Mouse (Mus musculus) stomach, postnatal 0 days (tissue): ENCODE data around the gene 9930021J03Rik. TPM values are rescaled to one million over a fixed set of nuclear protein-coding genes. Genes with fewer than 3 reads are reported as not detected.

Source experiments
- ATAC-seq: fragments of 200-750 bp; cut with Nextera tagmentation; 2 replicates; pipeline ENCODE4 v1.8.0; 2017; ENCODE audit not compliant: low FRiP score, low TSS enrichment
- DNase-seq: peaks from one replicate; pipeline ENCODE4 v3.0.0-alpha.2; 2016; ENCODE audit warnings: low spot score
- H3K27ac ChIP-seq: fragments of 300-500 bp; sonication (generic); replicated peaks from 2 replicates; pipeline ENCODE4 v1.5.1; 2014; ENCODE audit warnings: mild to moderate bottlenecking, control low read depth
- H3K27me3 ChIP-seq: fragments of 300-500 bp; sonication (generic); 2 replicates; pipeline ENCODE4 v1.6.1; 2014; ENCODE audit warnings: low read length; ENCODE audit not compliant: control insufficient read depth, insufficient read depth
- H3K36me3 ChIP-seq: fragments of 300-500 bp; sonication (generic); 2 replicates; pipeline ENCODE4 v1.6.1; 2014; ENCODE audit warnings: low read length, mixed read lengths; ENCODE audit not compliant: control insufficient read depth, insufficient read depth
- H3K4me1 ChIP-seq: fragments of 300-500 bp; sonication (generic); replicated peaks from 2 replicates; pipeline ENCODE4 v1.6.1; 2014; ENCODE audit warnings: antibody characterized with exemption; ENCODE audit not compliant: control insufficient read depth, insufficient read depth
- H3K4me2 ChIP-seq: fragments of 300-500 bp; sonication (generic); replicated peaks from 2 replicates; pipeline ENCODE4 v1.6.1; 2014; ENCODE audit warnings: low read depth, mild to moderate bottlenecking, control low read depth, moderate library complexity
- H3K4me3 ChIP-seq: fragments of 300-500 bp; sonication (generic); 2 replicates; pipeline ENCODE4 v1.5.1; 2014; ENCODE audit warnings: low read depth, low read length, control low read depth
- H3K9ac ChIP-seq: fragments of 300-500 bp; sonication (generic); 2 replicates; pipeline ENCODE4 v1.6.1; 2014; ENCODE audit warnings: mild to moderate bottlenecking, low read length, control low read depth, mixed read lengths
- H3K9me3 ChIP-seq: fragments of 300-500 bp; sonication (generic); 2 replicates; pipeline ENCODE4 v1.6.1; 2016; ENCODE audit warnings: low read length; ENCODE audit not compliant: control insufficient read depth
- CTCF ChIP-seq: IDR thresholded peaks from 2 replicates; pipeline ENCODE4 v1.5.1; 2016; ENCODE audit warnings: antibody characterized with exemption, low read depth, mild to moderate bottlenecking, moderate library complexity
- EP300 ChIP-seq: optimal IDR thresholded peaks from 2 replicates; pipeline ENCODE3; 2016; ENCODE audit warnings: antibody characterized with exemption
- WGBS: fragments of 180-500 bp; shearing (Covaris S2); extraction: QIAGEN DNeasy Blood & Tissue Kit; methylation state at CpG from one replicate; pipeline ENCODE4 v1.1.7; 2014; 5-methylcytosine and 5-hydroxymethylcytosine counted together
- polyA plus RNA-seq: library from polyadenylated mRNA; unstranded; fragments of >200 nt; fragmentation: Nextera tagmentation; extraction: Ambion mirVana; gene quantifications from 2 replicates; pipeline ENCODE4 v1.2.1, GENCODE M21; 2015

The 9930021J03Rik gene
- polyA plus RNA-seq, 1 experiment from 2014 or later: 2.8 TPM

- 89% methylated on average over 1 of the region's 1 CpGs for WGBS
- no peak overlapping the region for H3K4me2 ChIP-seq
- no peak for DNase-seq
- no peaks in the 10 kb centered on the region for H3K36me3 ChIP-seq
- TF ChIP-seq CTCF: no peak
- TF ChIP-seq EP300: no peak
- no peak overlapping the region for H3K27ac ChIP-seq
- no peaks in the 10 kb centered on the region for H3K4me1 ChIP-seq
- no peaks in the 10 kb centered on the region for H3K9me3 ChIP-seq
- no peak overlapping the region for H3K4me3 ChIP-seq
- H3K9ac ChIP-seq: no peak overlapping the region
- no peak for ATAC-seq
- H3K27me3 ChIP-seq: no peaks in the 10 kb centered on the region
These were observed 65.1 kb downstream of the 9930021J03Rik start for GRCm38 (mm10) chr19:29740661-29741060.

- Histone ChIP-seq H3K4me3 (no peak overlapping the region), H3K4me1 (no peaks in the 10 kb centered on the region), H3K9ac (no peak overlapping the region), H3K36me3 (no peaks in the 10 kb centered on the region), H3K27me3 (no peaks in the 10 kb centered on the region), H3K27ac (no peak overlapping the region), H3K9me3 (no peaks in the 10 kb centered on the region), H3K4me2 (no peak overlapping the region)
- no peak for DNase-seq
- TF ChIP-seq CTCF (peak; percentile 48), EP300 (no peak)
- WGBS: 88% methylated on average over 2 of the region's 2 CpGs
- ATAC-seq: no peak
These were observed 66.2 kb downstream of the 9930021J03Rik start for GRCm38 (mm10) chr19:29739608-29740007.

- H3K9ac ChIP-seq: no peak overlapping the region
- ATAC-seq (no peak), DNase-seq (no peak)
- TF ChIP-seq EP300 (no peak), CTCF (no peak)
- no peak overlapping the region for H3K4me3 ChIP-seq
- no peaks in the 10 kb centered on the region for H3K9me3 ChIP-seq
- no peaks in the 10 kb centered on the region for H3K27me3 ChIP-seq
- WGBS: 72% methylated on average over 3 of the region's 3 CpGs
- H3K36me3 ChIP-seq: no peaks in the 10 kb centered on the region
- H3K27ac ChIP-seq: no peak overlapping the region
- H3K4me1 ChIP-seq: no peaks in the 10 kb centered on the region
- H3K4me2 ChIP-seq: no peak overlapping the region
These were observed 70.4 kb downstream of the 9930021J03Rik start for GRCm38 (mm10) chr19:29735421-29735820.

GRCm38 (mm10) chr19:29718476-29718875 lies 87.3 kb downstream of the 9930021J03Rik start:
- Histone ChIP-seq H3K27ac (no peak overlapping the region), H3K9me3 (no peaks in the 10 kb centered on the region), H3K27me3 (no peaks in the 10 kb centered on the region), H3K36me3 (peaks cover 6% of the 10 kb centered on the region; the same call in 1 of the 2 replicates), H3K4me2 (no peak overlapping the region), H3K4me1 (no peaks in the 10 kb centered on the region), H3K4me3 (no peak overlapping the region), H3K9ac (no peak overlapping the region)
- ATAC-seq: no peak
- TF ChIP-seq EP300: no peak
- no peak for TF ChIP-seq CTCF
- 99% methylated on average over 3 of the region's 3 CpGs for WGBS
- DNase-seq: no peak

GRCm38 (mm10) chr19:29717854-29718253 lies 87.9 kb downstream of the 9930021J03Rik start:
- no peaks in the 10 kb centered on the region for H3K4me1 ChIP-seq
- H3K27ac ChIP-seq: no peak overlapping the region
- no peak for TF ChIP-seq EP300
- TF ChIP-seq CTCF: no peak
- H3K9ac ChIP-seq: no peak overlapping the region
- no peaks in the 10 kb centered on the region for H3K9me3 ChIP-seq
- no peak for ATAC-seq
- no peak overlapping the region for H3K4me2 ChIP-seq
- DNase-seq: no peak
- no peaks in the 10 kb centered on the region for H3K27me3 ChIP-seq
- 91% methylated on average over 3 of the region's 3 CpGs for WGBS
- peaks cover 6% of the 10 kb centered on the region; the same call in 1 of the 2 replicates for H3K36me3 ChIP-seq
- H3K4me3 ChIP-seq: no peak overlapping the region

GRCm38 (mm10) chr19:29713451-29713850 lies 92.3 kb downstream of the 9930021J03Rik start:
- Histone ChIP-seq H3K4me1 (no peaks in the 10 kb centered on the region), H3K4me2 (no peak overlapping the region), H3K4me3 (no peak overlapping the region), H3K9me3 (no peaks in the 10 kb centered on the region), H3K9ac (no peak overlapping the region), H3K27ac (no peak overlapping the region), H3K36me3 (peaks cover 6% of the 10 kb centered on the region; the same call in 1 of the 2 replicates), H3K27me3 (no peaks in the 10 kb centered on the region)
- no peak for DNase-seq
- WGBS: 88% methylated on average over 4 of the region's 4 CpGs
- ATAC-seq: no peak
- TF ChIP-seq CTCF (no peak), EP300 (no peak)
